Mouse (Mus musculus) E14TG2a.4 (cell line): ENCODE measurements around the gene Ush1g.

Source experiments
- CTCF ChIP-seq: conservative IDR thresholded peaks from 2 replicates; pipeline ENCODE4 v1.5.1; 2014; ENCODE audit warnings: low read length
- NANOG ChIP-seq: IDR thresholded peaks from 2 replicates; pipeline ENCODE4 v1.6.1; 2014; ENCODE audit warnings: borderline replicate concordance, low read length, mixed read lengths
- POU5F1 ChIP-seq: IDR thresholded peaks from 2 replicates; pipeline ENCODE4 v1.6.1; 2014; ENCODE audit warnings: low read length, borderline replicate concordance

GRCm38 (mm10) chr11:115282723-115283485 is 38.9 kb downstream of the Ush1g start:
- TF ChIP-seq CTCF (no peak), POU5F1 (no peak), NANOG (no peak)
